Mouse (Mus musculus) c-Kit-positive CD71-positive TER-119-negative erythroid progenitor cells, embryonic 14.5 days (primary cell): ENCODE measurements around the gene Hk2.
"Not testable (repeated sequence)": the region's sequence is repeated elsewhere in the genome, so short reads cannot be mapped to it uniquely, and the experiment has no call there.

Experiments
- DNase-seq: peaks from one replicate; pipeline ENCODE4 v3.0.0-alpha.2; 2013; ENCODE audit warnings: low read depth

Hk2 gene

GRCm38 (mm10) chr6:82688586-82688985 is 85.7 kb downstream of the Hk2 start:
- DNase-seq = not testable (repeated sequence)

- no peak for DNase-seq
These were observed 90.1 kb downstream of the Hk2 start for GRCm38 (mm10) chr6:82684136-82684535.

GRCm38 (mm10) chr6:82679286-82679685 is 95.0 kb downstream of the Hk2 start:
- DNase-seq = not testable (repeated sequence)

GRCm38 (mm10) chr6:82677629-82678028 is 96.6 kb downstream of the Hk2 start:
- DNase-seq = not testable (repeated sequence)
